Mouse (Mus musculus): ENCODE data around the gene Parva.

The Parva gene

GRCm38 (mm10) chr7:112603496-112604170 lies 176.3 kb downstream of the Parva start:
- no peak for DNase-seq (ENCODE audit: low spot score)

DNA sequence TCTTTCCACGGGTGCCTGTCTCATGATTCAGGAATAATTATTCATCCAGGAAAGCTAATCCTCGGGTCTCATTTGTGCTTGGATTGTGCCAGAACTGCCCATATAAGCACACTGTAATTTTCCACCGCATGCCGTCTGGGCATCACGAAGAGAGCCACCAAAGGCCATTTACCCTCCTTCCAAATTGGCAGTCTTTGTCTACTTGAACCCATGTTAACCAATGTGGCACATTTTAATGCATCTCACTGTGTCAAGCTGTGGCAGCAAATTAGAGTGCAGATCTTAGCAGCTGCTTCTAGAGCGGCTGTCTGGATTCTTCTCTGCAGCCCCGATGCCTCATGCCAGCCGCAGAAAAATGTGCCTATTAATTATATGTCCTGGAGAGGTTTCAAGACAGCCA lies 176.9 kb downstream of the Parva start:
- DNase-seq (ENCODE audit: low spot score): no peak

DNA sequence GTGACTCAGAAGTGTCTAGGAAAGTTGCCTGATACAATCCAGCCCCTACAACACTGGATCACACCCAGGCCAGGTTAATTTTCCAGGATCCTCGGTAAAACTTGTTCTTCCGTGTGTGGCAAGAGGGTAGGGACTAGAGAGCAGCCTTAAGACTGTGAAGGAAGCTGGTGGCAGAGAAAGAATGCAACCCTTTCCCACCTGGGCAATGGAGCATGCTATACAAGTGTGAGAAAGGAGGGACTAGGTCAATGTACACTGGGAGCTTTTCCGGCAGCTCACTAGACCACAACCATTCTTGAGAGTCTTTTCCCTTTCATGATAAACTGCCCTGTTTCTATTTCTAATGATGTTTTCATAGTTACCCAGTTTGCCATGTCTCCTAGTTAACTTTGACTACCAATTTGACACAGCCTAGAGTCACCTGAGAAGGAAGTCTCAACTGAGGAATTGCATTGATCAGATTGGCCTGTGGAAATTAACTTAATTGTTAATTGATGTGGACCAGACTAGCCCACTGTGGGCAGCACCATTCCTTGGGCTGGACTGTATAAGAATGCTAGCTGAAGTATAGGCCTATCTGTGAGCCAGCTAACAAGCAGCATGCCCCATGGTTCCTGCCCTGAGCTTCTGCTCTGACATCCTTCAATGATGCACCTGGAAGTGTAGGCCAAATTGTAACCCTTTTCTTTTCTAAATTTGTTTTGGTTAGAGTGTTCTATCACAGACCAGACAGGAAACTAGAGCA lies 186.9 kb downstream of the Parva start:
- no peak for DNase-seq (ENCODE audit: low spot score)

DNA sequence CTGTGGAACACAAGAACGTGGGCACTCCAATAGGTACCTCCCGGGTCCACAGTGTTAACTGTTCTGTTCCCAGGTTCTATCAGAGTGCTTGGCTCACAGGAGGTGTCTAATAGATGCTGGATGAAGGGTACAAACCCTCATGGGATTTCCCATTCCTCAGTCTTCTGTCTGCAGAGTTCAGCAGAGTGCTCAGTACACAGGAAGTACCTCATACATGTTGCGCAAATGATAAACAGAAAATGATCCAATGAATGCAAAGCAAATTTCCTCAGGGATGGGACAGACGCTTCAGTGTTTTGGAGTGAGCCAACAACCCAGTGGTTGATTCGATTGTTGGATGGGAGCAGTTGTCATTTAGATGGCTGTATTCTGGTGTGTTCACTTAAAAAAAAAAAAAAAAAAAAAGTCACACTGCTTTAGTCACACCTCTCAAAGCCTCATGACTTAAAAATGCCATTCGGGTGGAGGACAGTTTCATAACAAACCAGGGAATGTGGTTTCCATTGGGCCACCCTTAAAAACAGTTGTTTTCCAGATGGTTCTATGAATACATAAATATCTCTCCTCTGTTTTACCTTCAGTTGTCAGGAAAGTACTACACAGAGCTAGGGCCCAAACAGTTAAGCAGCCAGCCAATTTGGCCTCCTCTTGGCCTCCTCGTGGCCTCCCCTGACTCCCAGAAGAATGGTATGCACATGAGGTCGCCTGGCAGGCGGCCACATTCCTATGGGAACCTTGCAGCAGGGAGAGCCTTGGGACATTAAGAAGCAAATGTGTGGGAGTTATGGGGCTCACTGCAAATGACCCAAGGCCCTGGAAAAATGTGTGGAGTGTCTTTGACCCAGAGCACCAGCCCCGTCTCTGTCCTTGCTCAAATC lies 187.7 kb downstream of the Parva start:
- no peak for DNase-seq (ENCODE audit: low spot score)

DNA sequence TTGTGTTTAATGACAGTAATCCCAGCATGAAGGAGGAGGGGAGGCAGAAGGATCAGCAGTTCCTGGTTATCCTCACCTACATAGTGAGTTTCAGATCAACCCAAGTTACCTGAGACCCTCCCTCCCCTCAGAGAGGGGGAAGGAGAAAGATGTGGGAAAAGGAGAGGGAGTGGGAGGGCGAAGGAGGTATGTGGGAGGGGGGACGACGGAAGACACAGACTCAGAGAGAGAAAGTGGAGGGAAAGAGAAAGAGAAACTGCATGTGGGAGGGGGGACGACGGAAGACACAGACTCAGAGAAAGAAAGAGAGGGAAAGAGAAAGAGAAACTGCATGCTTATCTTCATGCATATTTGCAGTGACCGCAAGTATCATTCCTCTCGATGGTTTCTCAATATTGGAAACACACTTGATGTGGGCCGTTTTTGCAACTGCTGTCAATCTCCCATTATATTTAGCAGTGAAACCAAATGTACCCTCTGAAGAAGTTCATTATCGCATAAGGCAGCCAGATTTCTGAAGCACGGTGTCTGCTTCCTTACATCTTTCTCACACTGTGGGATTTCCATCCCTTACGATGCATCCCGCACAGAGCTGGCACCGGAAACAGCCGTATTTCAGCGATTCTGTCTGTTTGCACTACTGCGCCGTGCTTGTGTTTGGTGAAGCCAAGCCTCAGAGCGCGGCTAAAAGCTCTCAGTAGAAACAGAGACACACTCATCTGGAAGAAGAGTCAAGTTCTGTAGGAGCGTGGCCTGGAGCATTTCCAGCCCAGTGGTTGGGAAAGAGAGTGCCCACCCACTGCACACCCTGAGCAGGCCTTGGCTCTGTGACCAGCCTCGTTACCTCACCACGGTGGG lies 193.2 kb downstream of the Parva start:
- no peak for DNase-seq (ENCODE audit: low spot score)

GRCm38 (mm10) chr7:112627481-112627880 lies 200.2 kb downstream of the Parva start:
- DNase-seq (ENCODE audit: low spot score): no peak

GRCm38 (mm10) chr7:112634505-112635213 lies 207.4 kb downstream of the Parva start:
- no peak for DNase-seq (ENCODE audit: low spot score)

DNA sequence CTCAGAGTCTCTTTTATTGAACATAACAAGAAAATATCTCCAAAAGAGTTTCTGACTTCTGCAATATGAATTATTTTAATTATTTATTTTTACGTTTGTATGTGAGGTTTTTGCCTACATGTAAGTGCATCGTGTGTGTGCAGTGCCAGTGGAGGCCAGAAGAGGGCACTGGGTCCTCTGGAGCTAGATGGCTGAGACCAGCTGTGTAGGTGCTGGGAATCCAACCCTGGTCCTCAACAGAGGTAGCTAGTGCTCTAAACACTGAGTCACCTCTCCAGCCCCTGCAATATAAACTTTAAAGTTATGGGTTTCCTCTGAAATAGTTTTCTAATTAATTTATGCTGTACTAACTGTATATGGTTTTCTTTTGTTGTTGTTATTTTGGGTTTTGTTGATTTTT lies 208.6 kb downstream of the Parva start:
- DNase-seq (ENCODE audit: low spot score): no peak
